Mouse (Mus musculus) hindbrain, embryonic 11.5 days (tissue): ENCODE data around the gene Ric8b. TPM values are rescaled to one million over a fixed set of nuclear protein-coding genes. Genes with fewer than 3 reads are reported as not detected.

Source experiments
- ATAC-seq: fragments of 200-750 bp; cut with Nextera tagmentation; 2 replicates; pipeline ENCODE4 v1.8.0; 2017; ENCODE audit warnings: mild to moderate bottlenecking, moderate TSS enrichment, moderate library complexity; ENCODE audit not compliant: low FRiP score
- DNase-seq: peaks from one replicate; pipeline ENCODE4 v3.0.0-alpha.2; 2015; ENCODE audit warnings: low spot score
- H3K27ac ChIP-seq: fragments of 300-500 bp; sonication (generic); 2 replicates; pipeline ENCODE4 v1.5.1; 2014; ENCODE audit warnings: mild to moderate bottlenecking, low read depth, low read length
- H3K27me3 ChIP-seq: fragments of 300-500 bp; sonication (generic); 2 replicates; pipeline ENCODE4 v1.6.1; 2014; ENCODE audit warnings: mild to moderate bottlenecking, low read length, moderate library complexity, mixed read lengths; ENCODE audit not compliant: control insufficient read depth, insufficient read depth
- H3K36me3 ChIP-seq: fragments of 300-500 bp; sonication (generic); 2 replicates; pipeline ENCODE4 v1.6.1; 2014; ENCODE audit warnings: mild to moderate bottlenecking, low read length, moderate library complexity, mixed read lengths; ENCODE audit not compliant: control insufficient read depth, insufficient read depth
- H3K4me1 ChIP-seq: fragments of 300-500 bp; sonication (generic); replicated peaks from 2 replicates; pipeline ENCODE4 v1.6.1; 2014; ENCODE audit warnings: low read length, mixed read lengths; ENCODE audit not compliant: control insufficient read depth, insufficient read depth
- H3K4me2 ChIP-seq: fragments of 300-500 bp; sonication (generic); replicated peaks from 2 replicates; pipeline ENCODE4 v1.6.1; 2014; ENCODE audit warnings: mild to moderate bottlenecking, low read depth, low read length
- H3K4me3 ChIP-seq: fragments of 300-500 bp; sonication (generic); 2 replicates; pipeline ENCODE4 v1.5.1; 2014; ENCODE audit warnings: low read depth, low read length
- H3K9ac ChIP-seq: fragments of 300-500 bp; sonication (generic); 2 replicates; pipeline ENCODE4 v1.6.1; 2014; ENCODE audit warnings: low read depth, low read length
- H3K9me3 ChIP-seq: fragments of 300-500 bp; sonication (generic); 2 replicates; pipeline ENCODE4 v1.6.1; 2016; ENCODE audit warnings: low read length; ENCODE audit not compliant: control insufficient read depth
- WGBS: fragments of 180-500 bp; shearing (Covaris S2); extraction: QIAGEN DNeasy Blood & Tissue Kit; methylation state at CpG from one replicate; pipeline ENCODE4 v1.1.7; 2014; 5-methylcytosine and 5-hydroxymethylcytosine counted together
- polyA plus RNA-seq: library from polyadenylated mRNA; unstranded; fragments of >200 nt; fragmentation: Nextera tagmentation; extraction: Ambion mirVana; gene quantifications from 2 replicates; pipeline ENCODE4 v1.2.1, GENCODE M21; 2014

Ric8b gene
- polyA plus RNA-seq, 1 experiment from 2014 or later: 33.7 TPM

DNA sequence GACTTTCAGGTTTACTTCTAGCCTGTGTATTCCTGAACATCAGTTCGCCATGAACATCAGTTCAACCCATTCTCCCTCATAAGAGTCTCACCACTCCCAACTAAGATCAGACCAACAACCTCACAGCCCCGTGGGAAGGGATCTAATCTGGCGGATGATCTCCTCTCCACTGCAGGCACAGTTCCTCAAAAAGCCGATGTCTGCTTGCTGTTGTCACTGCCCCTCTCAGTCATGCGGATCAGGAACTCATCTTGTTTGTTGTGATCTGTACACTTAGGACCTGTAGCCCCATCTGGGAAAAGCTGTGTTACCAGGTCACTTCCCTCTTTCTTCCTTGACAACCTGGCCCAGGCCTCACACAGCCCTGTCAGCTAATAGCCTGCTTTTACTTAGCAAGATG lies 45.7 kb downstream of the Ric8b start:
- no peak for ATAC-seq

DNA sequence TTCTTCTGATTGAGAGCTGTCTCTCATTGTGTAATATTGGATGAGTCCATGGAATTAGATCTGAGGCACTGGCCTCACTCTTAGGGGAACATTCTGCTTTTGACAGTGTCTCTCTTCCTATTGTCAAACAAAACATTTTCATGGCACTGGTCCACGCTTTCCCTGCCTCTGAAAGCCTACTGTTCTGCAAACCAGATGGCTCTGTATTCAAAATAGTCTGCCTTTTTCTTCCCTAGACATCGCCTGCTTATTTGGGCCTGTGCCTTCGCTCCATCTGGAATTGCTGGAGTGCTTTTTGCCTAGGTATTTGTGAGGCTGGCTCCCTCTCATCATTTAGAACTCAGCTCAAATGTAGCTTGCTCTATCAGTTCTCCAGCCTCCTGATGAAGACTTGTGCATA lies 46.3 kb downstream of the Ric8b start:
- DNase-seq (no peak), ATAC-seq (no peak)
- Histone ChIP-seq H3K27me3 (no peaks in the 10 kb centered on the region), H3K9me3 (no peaks in the 10 kb centered on the region), H3K4me1 (peaks cover 6% of the 10 kb centered on the region), H3K36me3 (no peaks in the 10 kb centered on the region), H3K4me3 (no peak overlapping the region), H3K27ac (no peak overlapping the region), H3K9ac (no peak overlapping the region), H3K4me2 (no peak overlapping the region)
- WGBS: 87% methylated on average over 3 of the region's 3 CpGs

More for the DNA sequence above, 45.7 kb downstream of the Ric8b start:
- H3K36me3 ChIP-seq: no peaks in the 10 kb centered on the region
- H3K9me3 ChIP-seq: no peaks in the 10 kb centered on the region
- no peak overlapping the region for H3K9ac ChIP-seq
- no peaks in the 10 kb centered on the region for H3K27me3 ChIP-seq
- H3K4me3 ChIP-seq: no peak overlapping the region
- H3K4me2 ChIP-seq: no peak overlapping the region
- DNase-seq: no peak
- WGBS: 89% methylated on average over 5 of the region's 5 CpGs
- peaks cover 6% of the 10 kb centered on the region for H3K4me1 ChIP-seq
- no peak overlapping the region for H3K27ac ChIP-seq

DNA sequence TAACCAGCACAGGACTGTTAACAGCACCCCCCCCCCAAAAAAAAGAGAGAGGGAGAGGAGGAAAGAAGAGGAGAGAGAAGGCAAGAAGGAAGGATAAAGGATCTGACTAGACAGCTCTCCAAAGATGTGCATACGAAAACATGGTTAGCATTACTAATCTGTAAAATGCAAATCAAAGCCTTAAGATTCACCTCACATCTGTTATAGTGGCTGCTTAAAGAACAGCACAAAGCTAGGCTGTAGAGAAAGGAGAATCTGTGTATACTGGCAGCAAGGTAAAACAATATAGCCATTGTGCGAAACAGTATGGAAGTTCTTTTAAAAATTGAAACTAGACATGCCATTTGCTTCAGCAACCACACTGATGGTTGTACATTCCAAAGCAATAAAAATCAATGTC lies 49.1 kb downstream of the Ric8b start:
- peak overlapping the region; percentile 40 for H3K27ac ChIP-seq
- no peak overlapping the region for H3K4me2 ChIP-seq
- H3K4me1 ChIP-seq: peaks cover 6% of the 10 kb centered on the region
- no peak overlapping the region for H3K4me3 ChIP-seq
- DNase-seq (peak; percentile 23), ATAC-seq (no peak)
- H3K27me3 ChIP-seq: no peaks in the 10 kb centered on the region
- H3K36me3 ChIP-seq: no peaks in the 10 kb centered on the region
- WGBS: 64% methylated on average over 2 of the region's 2 CpGs
- no peak overlapping the region for H3K9ac ChIP-seq
- no peaks in the 10 kb centered on the region for H3K9me3 ChIP-seq

DNA sequence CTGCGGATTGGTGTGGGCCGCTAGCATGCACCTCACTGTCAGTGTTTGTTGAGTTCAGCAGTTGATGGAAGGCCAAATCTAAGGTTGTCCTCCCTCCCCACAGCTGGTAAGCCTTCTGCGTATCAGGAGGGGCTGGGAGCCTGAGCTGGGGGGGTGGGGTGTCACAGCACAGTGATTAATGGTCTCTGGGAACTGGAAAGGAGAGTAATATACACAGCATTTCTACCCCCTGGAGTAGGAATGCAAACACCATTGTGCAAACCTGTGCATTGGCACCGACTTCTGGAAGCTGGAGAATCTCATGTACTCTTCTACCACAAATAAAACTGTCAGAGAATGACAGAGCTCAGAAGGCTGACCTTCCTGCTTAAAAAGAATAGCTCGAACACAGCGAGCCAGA lies 50.2 kb downstream of the Ric8b start:
- Histone ChIP-seq H3K27me3 (no peaks in the 10 kb centered on the region), H3K4me3 (no peak overlapping the region), H3K9me3 (no peaks in the 10 kb centered on the region), H3K4me2 (no peak overlapping the region), H3K9ac (no peak overlapping the region), H3K36me3 (no peaks in the 10 kb centered on the region), H3K27ac (no peak overlapping the region), H3K4me1 (peaks cover 6% of the 10 kb centered on the region)
- no peak; the same call in 1 of the 2 replicates for ATAC-seq
- DNase-seq: peak; percentile 33
- WGBS: 38% methylated on average over 6 of the region's 6 CpGs

DNA sequence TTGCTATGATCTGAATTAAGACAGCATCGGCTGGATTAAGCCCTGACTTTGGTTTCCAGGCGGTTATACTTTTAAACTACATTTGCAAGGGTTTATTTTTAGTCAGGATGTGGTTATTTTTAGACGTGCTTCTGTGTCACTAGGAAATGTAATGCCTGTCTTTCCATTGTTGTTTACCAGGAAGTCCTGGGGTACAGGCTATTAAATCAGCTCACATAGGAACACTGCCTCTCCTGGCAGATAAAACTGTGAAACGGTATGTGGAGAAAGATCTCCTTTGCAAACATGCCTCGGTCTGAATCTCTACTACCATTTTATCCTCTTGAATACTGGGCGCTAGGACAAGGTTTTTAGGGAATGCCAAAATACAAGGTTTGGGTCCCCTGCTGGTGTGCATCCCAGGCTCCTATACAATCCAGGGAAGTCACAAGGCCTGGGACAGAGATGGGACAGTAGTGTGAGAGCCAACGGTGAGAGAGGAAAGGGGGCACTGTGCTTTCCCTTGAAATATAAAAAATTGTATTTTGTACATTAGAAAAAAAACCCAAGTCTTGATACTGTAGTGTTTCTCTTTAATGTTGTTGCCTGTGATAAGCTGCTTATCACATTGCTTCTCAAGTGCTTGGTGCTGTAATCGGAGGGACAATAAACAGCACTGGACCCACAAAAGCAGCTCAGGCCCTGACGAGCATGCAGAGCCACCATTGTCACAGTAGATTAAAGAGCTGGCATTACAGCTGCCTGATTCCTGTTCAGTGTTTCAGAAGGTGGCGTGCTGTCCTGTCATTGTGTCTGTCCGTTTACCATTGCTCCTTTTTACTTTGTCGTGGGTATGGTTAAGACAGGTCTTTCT lies 51.7 kb downstream of the Ric8b start:
- 45% methylated on average over 12 of the region's 12 CpGs for WGBS
- H3K27ac ChIP-seq: peak overlapping the region; percentile 45; the same call in 1 of the 2 replicates
- no peaks in the 10 kb centered on the region for H3K36me3 ChIP-seq
- H3K9me3 ChIP-seq: no peaks in the 10 kb centered on the region
- H3K4me1 ChIP-seq: peaks cover 6% of the 10 kb centered on the region
- H3K4me3 ChIP-seq: no peak overlapping the region
- H3K9ac ChIP-seq: no peak overlapping the region
- no peak overlapping the region for H3K4me2 ChIP-seq
- H3K27me3 ChIP-seq: no peaks in the 10 kb centered on the region
- ATAC-seq (no peak), DNase-seq (peak; percentile 8)

DNA sequence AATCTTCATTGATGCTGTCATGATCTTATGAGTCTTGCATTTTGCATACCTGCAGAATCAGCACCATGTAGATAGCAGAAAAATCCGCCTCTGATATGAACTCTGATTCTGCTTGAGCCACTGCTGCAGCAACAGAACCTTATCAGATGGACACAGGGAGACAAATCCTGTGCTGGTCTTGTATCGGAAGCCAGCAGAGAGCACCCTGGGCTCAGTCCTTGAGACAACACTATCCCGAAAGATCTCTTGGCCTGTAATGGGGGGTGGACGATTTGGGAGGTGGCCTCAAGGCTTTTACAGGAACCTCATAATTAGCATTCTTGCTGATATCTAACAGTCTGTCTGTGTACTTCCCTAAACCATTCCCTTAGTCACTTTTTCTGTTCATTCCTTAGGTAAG lies 57.8 kb downstream of the Ric8b start:
- no peak for DNase-seq
- no peak for ATAC-seq
- no peak overlapping the region for H3K27ac ChIP-seq
- no peak overlapping the region for H3K4me3 ChIP-seq
- H3K4me2 ChIP-seq: no peak overlapping the region
- H3K36me3 ChIP-seq: no peaks in the 10 kb centered on the region
- H3K4me1 ChIP-seq: no peaks in the 10 kb centered on the region
- no peaks in the 10 kb centered on the region for H3K9me3 ChIP-seq
- no peak overlapping the region for H3K9ac ChIP-seq
- H3K27me3 ChIP-seq: no peaks in the 10 kb centered on the region
- 91% methylated on average over 4 of the region's 4 CpGs for WGBS

DNA sequence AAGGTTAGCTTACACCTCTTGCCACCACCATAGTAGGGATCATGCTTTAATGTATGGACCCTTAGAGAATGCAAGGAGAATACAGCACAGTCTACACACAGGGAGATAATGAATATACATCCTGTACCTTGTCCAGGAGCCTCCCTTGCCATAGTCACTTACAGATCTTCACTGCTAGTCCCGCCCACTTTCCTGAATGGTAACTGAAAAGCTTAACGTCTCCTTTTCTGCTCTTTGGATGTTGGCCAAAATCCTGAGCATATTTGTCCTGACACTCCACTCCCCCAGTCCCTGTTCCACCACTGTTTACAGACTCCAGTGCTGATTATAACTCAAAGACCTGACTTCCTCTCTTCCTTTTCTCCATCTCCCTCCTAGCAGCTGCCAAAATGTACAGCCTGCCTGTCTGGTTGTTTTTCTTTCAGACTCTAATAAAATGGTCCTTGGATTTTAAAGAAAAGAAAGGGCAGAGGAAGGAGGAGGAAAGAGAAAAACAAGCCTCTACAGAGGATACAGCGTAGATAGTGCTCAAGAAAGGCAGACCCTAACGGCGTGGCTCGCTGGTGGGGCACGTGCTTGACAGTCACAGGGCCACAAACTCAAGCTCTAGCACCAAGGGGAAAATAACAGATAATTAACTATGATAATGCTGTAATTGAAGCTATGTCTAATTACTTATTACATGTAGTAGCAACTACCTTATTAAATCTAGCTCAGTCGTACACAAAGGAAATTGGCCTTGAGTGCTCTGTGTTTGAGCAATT lies 59.4 kb downstream of the Ric8b start:
- Histone ChIP-seq H3K4me2 (no peak overlapping the region), H3K9me3 (no peaks in the 10 kb centered on the region), H3K27me3 (no peaks in the 10 kb centered on the region), H3K36me3 (no peaks in the 10 kb centered on the region), H3K9ac (no peak overlapping the region), H3K27ac (no peak overlapping the region), H3K4me3 (no peak overlapping the region), H3K4me1 (no peaks in the 10 kb centered on the region)
- 92% methylated on average over 8 of the region's 8 CpGs for WGBS
- DNase-seq (no peak), ATAC-seq (no peak)

DNA sequence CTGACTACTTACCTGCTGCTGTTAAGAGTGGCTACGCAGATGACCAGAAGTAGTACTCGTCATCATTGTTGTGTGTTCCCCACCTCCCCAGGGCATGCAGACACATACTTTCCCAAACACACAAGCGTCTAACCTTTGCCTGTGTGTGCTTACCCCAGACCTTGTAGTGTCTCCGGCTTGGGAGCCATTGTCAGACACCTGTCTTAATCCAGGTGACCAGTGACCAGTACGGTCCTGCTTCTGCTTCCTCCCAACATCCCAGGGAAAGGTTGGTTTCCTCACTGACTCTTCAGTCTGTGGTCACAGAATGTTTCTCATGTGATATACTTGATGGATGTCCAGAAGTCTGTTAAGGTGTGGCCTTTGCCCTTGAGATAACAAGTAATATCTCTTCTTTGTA lies 62.9 kb downstream of the Ric8b start:
- Histone ChIP-seq H3K36me3 (no peaks in the 10 kb centered on the region), H3K27ac (no peak overlapping the region), H3K4me1 (no peaks in the 10 kb centered on the region), H3K27me3 (no peaks in the 10 kb centered on the region), H3K4me3 (no peak overlapping the region), H3K9ac (no peak overlapping the region), H3K9me3 (no peaks in the 10 kb centered on the region), H3K4me2 (no peak overlapping the region)
- no peak for ATAC-seq
- WGBS: 95% methylated on average over 5 of the region's 5 CpGs
- DNase-seq: no peak
